Mouse (Mus musculus): ENCODE data around the gene Rhbdd3.

- TF ChIP-seq TAL1 (conservative IDR thresholded peaks at IDR 0.05; ENCODE audit: low read depth, low read length) (no peak), CTCF (IDR thresholded peaks at IDR 0.05; ENCODE audit: low read depth, low read length) (no peak)
Measured at GRCm38 (mm10) chr11:5113645-5114044, 14.9 kb downstream of the Rhbdd3 start.
